Mouse (Mus musculus): ENCODE measurements at regions not wholly inside any gene's neighbourhood (a gene's known extent, or its start where the extent isn't known, plus 50 kb on each side); places are given as distances from the start of the nearest gene placed in this dataset.
A peak's percentile ranks its signal among the peaks of the same experiment; 100 is the strongest.

DNA sequence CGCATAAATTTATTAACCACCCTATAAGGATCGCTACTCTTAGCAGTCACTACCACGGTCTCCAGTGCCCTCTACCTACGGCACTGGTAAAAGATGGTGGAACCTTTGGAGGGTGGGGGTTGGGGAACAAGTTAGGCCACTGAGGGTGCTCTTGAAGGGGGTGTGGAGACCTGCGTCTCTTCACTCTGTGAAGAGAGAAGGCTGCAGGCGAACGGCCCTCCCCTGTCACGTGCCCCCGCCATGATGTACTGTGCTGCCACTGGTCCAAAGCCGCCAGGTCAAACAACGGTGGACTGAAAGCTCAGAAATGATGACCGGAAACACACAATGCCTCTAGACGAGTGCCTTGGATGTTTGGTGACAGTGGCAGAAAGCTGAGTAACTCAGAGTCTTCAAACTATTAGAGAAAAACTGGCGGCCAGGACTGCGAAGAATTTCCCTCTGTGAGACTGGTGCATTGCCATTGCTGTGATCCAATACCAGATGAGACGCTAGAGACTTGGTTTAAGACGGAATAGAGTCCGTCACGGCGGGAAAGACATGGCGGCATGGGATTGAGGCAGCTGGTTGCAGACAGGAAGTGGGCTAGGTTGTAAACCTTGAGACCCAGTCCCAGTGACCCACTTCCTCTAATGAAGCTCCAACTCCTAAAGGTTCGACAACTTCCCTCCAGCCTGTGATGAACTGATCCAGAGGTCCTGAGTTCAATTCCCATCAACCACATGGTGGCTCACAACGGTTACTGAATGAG is 130.2 kb downstream of the Spata18 start:
- H3K36me3 ChIP-seq (ENCODE audit: control insufficient read depth, insufficient read depth, low read length): no peaks in the 10 kb centered on the region
- no peak overlapping the region for H3K27ac ChIP-seq (ENCODE audit: low read depth, low read length)
- H3K27me3 ChIP-seq (ENCODE audit: control insufficient read depth, insufficient read depth, low read length): no peaks in the 10 kb centered on the region
- WGBS: 91% methylated on average over 23 of the region's 23 CpGs
- no peak overlapping the region for H3K4me2 ChIP-seq (replicated peaks; ENCODE audit: low read depth, low read length)
- no peak for ATAC-seq (ENCODE audit: low FRiP score)
- H3K4me3 ChIP-seq (ENCODE audit: low read depth, low read length): no peak overlapping the region
- no peaks in the 10 kb centered on the region for H3K4me1 ChIP-seq (replicated peaks; ENCODE audit: control insufficient read depth, insufficient read depth, low read length)
- no peak for DNase-seq (ENCODE audit: low spot score)
- no peaks in the 10 kb centered on the region for H3K9me3 ChIP-seq (ENCODE audit: control insufficient read depth, low read length)
- no peak overlapping the region for H3K9ac ChIP-seq (ENCODE audit: low read depth, low read length)

DNA sequence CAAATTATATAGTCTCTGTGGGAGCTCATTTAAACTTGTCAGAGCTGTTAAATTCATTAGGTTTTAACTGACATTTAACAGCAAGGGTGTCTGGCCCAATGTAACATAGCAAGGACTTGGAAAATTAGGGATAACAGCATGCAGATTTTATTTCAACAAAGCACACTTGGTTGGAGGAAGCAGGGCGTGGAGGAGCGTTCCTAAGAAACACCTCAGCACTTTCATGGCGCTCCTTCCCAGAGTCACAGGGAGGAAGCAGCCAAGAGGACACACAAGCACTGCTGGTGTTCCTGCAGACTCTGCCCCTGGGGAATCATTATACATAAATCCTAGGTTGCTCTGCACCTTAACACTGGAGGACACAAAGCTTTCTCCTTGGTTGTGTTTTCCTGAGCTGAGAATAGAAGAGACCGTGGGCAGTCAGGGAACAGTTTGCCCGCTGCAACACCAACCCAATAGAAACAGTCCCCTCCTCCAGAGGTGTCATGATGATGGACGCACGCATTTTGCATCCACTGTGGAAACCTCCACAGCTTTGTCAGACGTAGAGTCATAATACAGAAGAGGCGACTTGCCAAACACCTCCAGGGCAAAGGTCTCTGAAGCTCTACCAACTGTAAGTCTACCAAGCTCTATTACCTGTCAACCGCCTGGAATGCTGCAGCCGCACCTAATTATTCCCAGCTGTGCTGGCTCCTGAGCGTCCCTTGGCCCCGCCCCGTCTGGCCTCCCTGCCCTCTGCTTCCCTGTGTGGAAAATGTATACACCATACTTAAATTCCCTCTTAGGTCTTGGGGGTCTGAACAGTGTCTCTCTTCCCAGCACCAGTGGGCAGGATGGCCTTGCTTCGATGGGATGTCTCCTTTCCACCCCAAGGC is 131.3 kb downstream of the Spata18 start:
- WGBS: 48% methylated on average over 15 of the region's 15 CpGs
- Histone ChIP-seq H3K4me2 (replicated peaks; ENCODE audit: low read depth, low read length) (no peak overlapping the region), H3K9me3 (ENCODE audit: control insufficient read depth, low read length) (no peaks in the 10 kb centered on the region), H3K4me1 (replicated peaks; ENCODE audit: control insufficient read depth, insufficient read depth, low read length) (no peaks in the 10 kb centered on the region), H3K4me3 (ENCODE audit: low read depth, low read length) (no peak overlapping the region), H3K36me3 (ENCODE audit: control insufficient read depth, insufficient read depth, low read length) (no peaks in the 10 kb centered on the region), H3K27me3 (ENCODE audit: control insufficient read depth, insufficient read depth, low read length) (no peaks in the 10 kb centered on the region), H3K27ac (ENCODE audit: low read depth, low read length) (0 out of 2 replicates have a peak overlapping the region, but pooled peaks have one; percentile 9), H3K9ac (ENCODE audit: low read depth, low read length) (no peak overlapping the region)
- DNase-seq (ENCODE audit: low spot score) (peak; percentile 65), ATAC-seq (ENCODE audit: low FRiP score) (peak; percentile 30; the same call in 1 of the 2 replicates)

DNA sequence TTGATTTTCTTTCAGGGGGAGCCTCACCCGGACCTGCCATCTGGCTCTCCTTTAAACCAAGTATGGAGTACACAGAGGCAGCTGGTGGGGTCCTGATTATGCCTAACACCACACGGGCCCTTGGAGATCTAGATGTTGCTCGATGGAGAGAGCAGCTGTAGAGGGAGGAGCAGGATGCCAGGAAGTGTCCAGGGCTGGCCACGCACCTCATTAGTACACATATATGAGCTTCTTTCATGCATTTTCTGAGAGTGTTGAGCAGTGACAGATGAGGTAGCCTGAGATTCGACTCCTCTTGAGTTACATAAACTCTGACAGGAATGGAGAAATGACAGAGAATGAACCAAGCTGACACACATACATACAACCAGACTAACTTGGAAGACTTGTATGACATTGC is 136.1 kb downstream of the Spata18 start:
- Histone ChIP-seq H3K4me2 (replicated peaks; ENCODE audit: low read depth, low read length) (no peak overlapping the region), H3K4me3 (ENCODE audit: low read depth, low read length) (no peak overlapping the region), H3K27me3 (ENCODE audit: control insufficient read depth, insufficient read depth, low read length) (no peaks in the 10 kb centered on the region), H3K9me3 (ENCODE audit: control insufficient read depth, low read length) (no peaks in the 10 kb centered on the region), H3K9ac (ENCODE audit: low read depth, low read length) (no peak overlapping the region), H3K27ac (ENCODE audit: low read depth, low read length) (no peak overlapping the region), H3K36me3 (ENCODE audit: control insufficient read depth, insufficient read depth, low read length) (no peaks in the 10 kb centered on the region), H3K4me1 (replicated peaks; ENCODE audit: control insufficient read depth, insufficient read depth, low read length) (no peaks in the 10 kb centered on the region)
- no peak for ATAC-seq (ENCODE audit: low FRiP score)
- WGBS: 72% methylated on average over 5 of the region's 5 CpGs
- no peak for DNase-seq (ENCODE audit: low spot score)

DNA sequence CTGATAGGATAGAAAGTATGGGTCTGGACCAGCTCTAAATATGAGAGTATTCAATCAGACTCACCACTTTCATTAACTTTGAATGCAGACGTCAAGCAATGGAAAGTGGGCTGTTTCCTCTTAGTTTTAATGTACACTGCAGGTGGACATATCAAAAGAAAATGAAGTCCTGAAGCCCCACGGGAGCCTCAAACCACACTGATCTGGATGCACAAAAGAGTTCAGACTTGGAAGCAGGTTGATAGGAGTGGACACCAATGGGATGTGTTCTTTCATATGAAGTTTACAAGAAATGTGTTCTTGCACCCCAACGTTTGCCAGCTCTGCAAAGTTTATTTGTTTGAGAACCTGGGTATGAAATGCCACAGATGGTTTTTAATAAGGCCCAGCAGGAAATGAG is 141.0 kb downstream of the Spata18 start:
- Histone ChIP-seq H3K4me1 (replicated peaks; ENCODE audit: control insufficient read depth, insufficient read depth, low read length) (no peaks in the 10 kb centered on the region), H3K4me2 (replicated peaks; ENCODE audit: low read depth, low read length) (no peak overlapping the region), H3K9ac (ENCODE audit: low read depth, low read length) (no peak overlapping the region), H3K27me3 (ENCODE audit: control insufficient read depth, insufficient read depth, low read length) (no peaks in the 10 kb centered on the region), H3K9me3 (ENCODE audit: control insufficient read depth, low read length) (no peaks in the 10 kb centered on the region), H3K36me3 (ENCODE audit: control insufficient read depth, insufficient read depth, low read length) (no peaks in the 10 kb centered on the region), H3K4me3 (ENCODE audit: low read depth, low read length) (no peak overlapping the region), H3K27ac (ENCODE audit: low read depth, low read length) (no peak overlapping the region)
- WGBS: 76% methylated on average over 3 of the region's 3 CpGs
- DNase-seq (ENCODE audit: low spot score) (no peak), ATAC-seq (ENCODE audit: low FRiP score) (no peak)

DNA sequence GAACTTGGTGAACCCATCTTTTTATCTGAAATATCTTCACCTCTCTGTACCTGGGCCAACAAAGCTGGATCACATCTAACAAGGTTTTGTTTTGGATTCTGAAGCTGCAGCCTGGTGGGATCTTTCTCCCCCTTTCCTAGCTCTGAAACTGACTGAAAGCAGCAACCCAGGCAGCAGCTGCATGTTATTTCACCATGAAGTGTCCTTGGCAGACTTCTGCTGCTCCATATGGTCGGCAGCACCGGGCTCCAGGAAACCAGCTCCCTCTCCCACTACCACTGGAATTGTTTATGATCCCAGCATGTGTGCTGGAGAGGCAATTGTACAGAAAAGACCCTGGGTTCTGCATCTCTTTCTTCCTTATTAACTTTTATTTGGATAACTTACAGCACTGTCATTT is 145.0 kb downstream of the Spata18 start:
- Histone ChIP-seq H3K9ac (ENCODE audit: low read depth, low read length) (no peak overlapping the region), H3K4me3 (ENCODE audit: low read depth, low read length) (no peak overlapping the region), H3K27ac (ENCODE audit: low read depth, low read length) (no peak overlapping the region), H3K4me1 (replicated peaks; ENCODE audit: control insufficient read depth, insufficient read depth, low read length) (no peaks in the 10 kb centered on the region), H3K36me3 (ENCODE audit: control insufficient read depth, insufficient read depth, low read length) (no peaks in the 10 kb centered on the region), H3K27me3 (ENCODE audit: control insufficient read depth, insufficient read depth, low read length) (no peaks in the 10 kb centered on the region), H3K4me2 (replicated peaks; ENCODE audit: low read depth, low read length) (no peak overlapping the region), H3K9me3 (ENCODE audit: control insufficient read depth, low read length) (no peaks in the 10 kb centered on the region)
- WGBS: 63% methylated on average over 2 of the region's 2 CpGs
- ATAC-seq (ENCODE audit: low FRiP score) (no peak), DNase-seq (ENCODE audit: low spot score) (no peak)

DNA sequence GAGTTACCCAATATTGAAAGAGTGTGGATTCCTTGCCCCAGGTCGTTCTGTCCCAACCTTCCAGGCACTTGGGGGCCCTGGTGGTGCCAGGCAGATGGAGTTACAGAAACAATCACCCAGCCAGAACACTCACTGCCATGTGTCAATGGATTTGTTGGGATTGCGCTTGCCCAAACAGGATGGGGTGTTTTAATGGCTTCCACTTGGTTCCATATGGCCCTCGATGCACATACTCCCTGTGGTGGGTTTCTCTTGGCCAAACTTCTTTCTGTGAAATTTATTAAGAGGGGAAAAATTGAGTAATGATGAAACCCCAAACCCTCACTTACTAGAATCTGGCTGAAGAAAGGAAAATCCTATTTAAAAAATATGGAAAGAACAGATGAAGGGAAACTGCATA is 146.8 kb downstream of the Spata18 start:
- Histone ChIP-seq H3K27ac (ENCODE audit: low read depth, low read length) (no peak overlapping the region), H3K4me3 (ENCODE audit: low read depth, low read length) (no peak overlapping the region), H3K27me3 (ENCODE audit: control insufficient read depth, insufficient read depth, low read length) (no peaks in the 10 kb centered on the region), H3K9me3 (ENCODE audit: control insufficient read depth, low read length) (no peaks in the 10 kb centered on the region), H3K4me1 (replicated peaks; ENCODE audit: control insufficient read depth, insufficient read depth, low read length) (no peaks in the 10 kb centered on the region), H3K4me2 (replicated peaks; ENCODE audit: low read depth, low read length) (no peak overlapping the region), H3K36me3 (ENCODE audit: control insufficient read depth, insufficient read depth, low read length) (no peaks in the 10 kb centered on the region), H3K9ac (ENCODE audit: low read depth, low read length) (no peak overlapping the region)
- 82% methylated on average over 3 of the region's 3 CpGs for WGBS
- DNase-seq (ENCODE audit: low spot score): no peak
- ATAC-seq (ENCODE audit: low FRiP score): no peak

DNA sequence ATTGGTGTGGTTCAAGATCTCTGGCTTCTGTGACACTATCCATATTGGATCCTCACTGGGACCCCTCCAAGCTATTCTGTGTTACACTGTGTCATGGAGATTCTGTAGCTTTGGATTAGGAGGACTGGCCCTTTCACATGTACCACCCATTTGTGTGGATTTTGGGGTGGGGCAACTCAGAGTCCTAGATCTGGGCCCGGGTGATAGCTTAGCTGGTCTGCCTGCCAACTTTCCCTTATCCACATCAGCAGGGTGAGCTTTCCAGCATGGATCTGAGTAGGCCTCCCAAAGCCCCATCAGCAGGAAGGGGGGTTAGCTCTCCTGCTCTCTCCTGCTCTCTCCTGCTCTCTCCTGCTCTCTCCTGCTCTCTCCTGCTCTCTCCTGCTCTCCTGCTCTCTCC is 152.3 kb downstream of the Spata18 start:
- no peaks in the 10 kb centered on the region for H3K9me3 ChIP-seq (ENCODE audit: control insufficient read depth, low read length)
- no peak overlapping the region for H3K27ac ChIP-seq (ENCODE audit: low read depth, low read length)
- no peak overlapping the region for H3K4me2 ChIP-seq (replicated peaks; ENCODE audit: low read depth, low read length)
- no peak overlapping the region for H3K9ac ChIP-seq (ENCODE audit: low read depth, low read length)
- no peaks in the 10 kb centered on the region for H3K27me3 ChIP-seq (ENCODE audit: control insufficient read depth, insufficient read depth, low read length)
- ATAC-seq (ENCODE audit: low FRiP score) (no peak), DNase-seq (ENCODE audit: low spot score) (no peak)
- H3K36me3 ChIP-seq (ENCODE audit: control insufficient read depth, insufficient read depth, low read length): no peaks in the 10 kb centered on the region
- 71% methylated on average over 1 of the region's 1 CpGs for WGBS
- H3K4me1 ChIP-seq (replicated peaks; ENCODE audit: control insufficient read depth, insufficient read depth, low read length): no peaks in the 10 kb centered on the region
- H3K4me3 ChIP-seq (ENCODE audit: low read depth, low read length): no peak overlapping the region

DNA sequence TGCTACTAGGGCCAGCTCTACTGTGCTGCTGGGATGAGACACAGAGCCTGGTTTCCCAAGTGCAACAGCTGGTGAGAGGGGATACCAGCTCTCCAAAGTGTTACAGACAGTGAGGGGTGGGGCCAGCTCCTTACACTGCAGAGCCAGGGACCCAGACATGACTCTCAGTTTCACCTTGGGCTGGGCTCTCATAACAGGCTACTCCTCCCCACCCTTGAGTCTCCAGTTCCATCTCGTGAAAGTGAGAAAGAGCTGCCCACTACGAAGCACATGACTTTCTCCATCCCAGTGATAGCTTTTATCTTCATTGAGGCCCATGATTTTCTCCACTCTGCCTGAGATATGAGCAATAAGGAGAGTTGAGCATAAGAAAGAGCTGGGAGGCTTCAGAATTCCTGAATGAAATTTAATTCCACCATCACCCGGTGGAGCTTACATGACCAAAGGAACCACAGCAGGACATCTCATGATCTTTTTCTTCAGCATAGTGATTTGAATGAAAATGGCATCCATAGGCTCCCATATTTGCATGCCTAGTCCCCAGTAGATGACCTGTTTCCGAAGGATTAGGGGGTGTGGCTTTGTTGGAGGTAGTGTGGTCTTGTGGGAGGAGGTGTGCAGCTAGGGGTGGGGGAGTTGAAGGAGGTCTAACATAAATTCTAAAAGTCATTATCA is 153.5 kb downstream of the Spata18 start:
- Histone ChIP-seq H3K4me1 (replicated peaks; ENCODE audit: control insufficient read depth, insufficient read depth, low read length) (no peaks in the 10 kb centered on the region), H3K36me3 (ENCODE audit: control insufficient read depth, insufficient read depth, low read length) (no peaks in the 10 kb centered on the region), H3K4me2 (replicated peaks; ENCODE audit: low read depth, low read length) (no peak overlapping the region), H3K4me3 (ENCODE audit: low read depth, low read length) (no peak overlapping the region), H3K9me3 (ENCODE audit: control insufficient read depth, low read length) (no peaks in the 10 kb centered on the region), H3K9ac (ENCODE audit: low read depth, low read length) (no peak overlapping the region), H3K27me3 (ENCODE audit: control insufficient read depth, insufficient read depth, low read length) (no peaks in the 10 kb centered on the region), H3K27ac (ENCODE audit: low read depth, low read length) (no peak overlapping the region)
- DNase-seq (ENCODE audit: low spot score) (no peak), ATAC-seq (ENCODE audit: low FRiP score) (no peak)
- 87% methylated on average over 4 of the region's 4 CpGs for WGBS

Data from hindbrain, embryonic 11.5 days (tissue).